Mouse (Mus musculus) liver, adult 2 months (tissue): ENCODE measurements at regions not wholly inside any gene's neighbourhood (a gene's known extent, or its start where the extent isn't known, plus 50 kb on each side); places are given as distances from the start of the nearest gene placed in this dataset.

Experiments used
- DNase-seq: peaks from one replicate; pipeline ENCODE4 v3.0.0-alpha.2; 2011; ENCODE audit warnings: low read depth, low spot score; ENCODE audit errors: extremely low read depth
- H3K27ac ChIP-seq: fragments of 200-500 bp; replicated peaks from 2 replicates; pipeline ENCODE4 v1.5.1; 2012; ENCODE audit warnings: low read depth, mild to moderate bottlenecking, control low read depth, inconsistent platforms, low read length; ENCODE audit not compliant: insufficient read depth
- H3K27me3 ChIP-seq: fragments of 200-500 bp; 2 replicates; pipeline ENCODE4 v1.6.1; 2012; ENCODE audit warnings: mild to moderate bottlenecking, moderate library complexity, low read length, inconsistent platforms; ENCODE audit not compliant: control insufficient read depth, insufficient read depth
- H3K36me3 ChIP-seq: fragments of 200-500 bp; 2 replicates; pipeline ENCODE4 v1.6.1; 2012; ENCODE audit warnings: low read length, inconsistent platforms; ENCODE audit not compliant: control insufficient read depth, insufficient read depth
- H3K4me1 ChIP-seq: fragments of 200-500 bp; 2 replicates; pipeline ENCODE4 v1.6.1; 2011; ENCODE audit warnings: low read length; ENCODE audit not compliant: control insufficient read depth, insufficient read depth
- H3K4me3 ChIP-seq: fragments of 200-500 bp; 2 replicates; pipeline ENCODE4 v1.5.1; 2011; ENCODE audit warnings: low read depth, mild to moderate bottlenecking, control low read depth, low read length, moderate library complexity; ENCODE audit not compliant: insufficient read depth
- H3K79me2 ChIP-seq: fragments of 200-500 bp; 2 replicates; pipeline ENCODE4 v1.6.1; 2012; ENCODE audit warnings: inconsistent platforms, mild to moderate bottlenecking, low read length, moderate library complexity; ENCODE audit not compliant: control insufficient read depth, insufficient read depth
- H3K9ac ChIP-seq: fragments of 200-500 bp; 2 replicates; pipeline ENCODE4 v1.6.1; 2012; ENCODE audit warnings: low read depth, mild to moderate bottlenecking, control low read depth, inconsistent platforms, low read length
- CTCF ChIP-seq: fragments of 200-500 bp; IDR thresholded peaks from 2 replicates; pipeline ENCODE4 v1.5.1; 2011; ENCODE audit warnings: low read depth, low read length, control low read depth
- POLR2A ChIP-seq: fragments of 200-500 bp; IDR thresholded peaks from 2 replicates; pipeline ENCODE4 v1.6.1; 2011; ENCODE audit warnings: low read length, control low read depth; ENCODE audit not compliant: insufficient read depth; ENCODE audit errors: extremely low read depth
- WGBS: fragments of 180-500 bp; shearing (Covaris S2); methylation state at CpG from one replicate; pipeline ENCODE4 v1.1.7; 2018; 5-methylcytosine and 5-hydroxymethylcytosine counted together

GRCm38 (mm10) chr6:99950811-99951210 lies 224.6 kb upstream of the Prok2 start:
- no peak for TF ChIP-seq CTCF
- no peak for TF ChIP-seq POLR2A
- Histone ChIP-seq H3K27ac (no peak overlapping the region), H3K4me3 (no peak overlapping the region), H3K9ac (no peak overlapping the region), H3K4me1 (no peaks in the 10 kb centered on the region), H3K27me3 (no peaks in the 10 kb centered on the region), H3K36me3 (no peaks in the 10 kb centered on the region), H3K79me2 (no peaks in the 10 kb centered on the region)
- no peak for DNase-seq
- 85% methylated on average over 8 of the region's 8 CpGs for WGBS

GRCm38 (mm10) chr6:99946917-99947316 lies 220.7 kb upstream of the Prok2 start:
- no peak for DNase-seq
- H3K9ac ChIP-seq: no peak overlapping the region
- no peaks in the 10 kb centered on the region for H3K4me1 ChIP-seq
- 79% methylated on average over 2 of the region's 2 CpGs for WGBS
- no peak overlapping the region for H3K4me3 ChIP-seq
- no peak overlapping the region for H3K27ac ChIP-seq
- TF ChIP-seq CTCF: no peak
- no peak for TF ChIP-seq POLR2A
- no peaks in the 10 kb centered on the region for H3K27me3 ChIP-seq
- no peaks in the 10 kb centered on the region for H3K36me3 ChIP-seq
- no peaks in the 10 kb centered on the region for H3K79me2 ChIP-seq

- Histone ChIP-seq H3K79me2 (no peaks in the 10 kb centered on the region), H3K9ac (no peak overlapping the region)
- TF ChIP-seq POLR2A (no peak), CTCF (no peak)
These were observed 220.3 kb upstream of the Prok2 start for GRCm38 (mm10) chr6:99946481-99946880.

DNA sequence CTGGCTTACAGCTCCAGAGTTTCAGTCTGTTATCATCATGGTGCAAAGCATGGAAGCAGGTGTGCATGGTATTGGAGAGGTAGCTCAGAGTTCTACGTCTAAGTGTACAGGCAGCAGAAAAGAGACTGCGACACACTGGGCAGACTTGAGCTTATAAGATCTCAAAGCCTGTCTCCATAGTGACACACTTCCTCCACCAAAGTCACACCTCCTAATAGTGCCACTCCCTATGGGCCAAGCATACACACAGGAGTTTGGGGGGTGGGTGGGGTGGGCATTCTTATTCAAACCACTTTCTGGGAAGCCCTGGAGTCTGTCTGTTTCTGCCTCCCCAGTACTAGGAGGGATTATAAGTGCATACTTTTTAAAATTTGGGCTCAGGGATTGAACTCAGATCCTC lies 219.5 kb upstream of the Prok2 start:
- Histone ChIP-seq H3K27me3 (no peaks in the 10 kb centered on the region), H3K79me2 (no peaks in the 10 kb centered on the region), H3K4me1 (no peaks in the 10 kb centered on the region), H3K27ac (no peak overlapping the region), H3K36me3 (no peaks in the 10 kb centered on the region), H3K9ac (no peak overlapping the region), H3K4me3 (no peak overlapping the region)
- DNase-seq: no peak
- TF ChIP-seq CTCF (no peak), POLR2A (no peak)
- 88% methylated on average over 2 of the region's 2 CpGs for WGBS

More at GRCm38 (mm10) chr6:99946481-99946880, 220.3 kb upstream of the Prok2 start:
- 89% methylated on average over 3 of the region's 3 CpGs for WGBS
- no peaks in the 10 kb centered on the region for H3K27me3 ChIP-seq
- H3K4me1 ChIP-seq: no peaks in the 10 kb centered on the region
- no peak for DNase-seq
- no peak overlapping the region for H3K4me3 ChIP-seq
- no peaks in the 10 kb centered on the region for H3K36me3 ChIP-seq
- no peak overlapping the region for H3K27ac ChIP-seq

DNA sequence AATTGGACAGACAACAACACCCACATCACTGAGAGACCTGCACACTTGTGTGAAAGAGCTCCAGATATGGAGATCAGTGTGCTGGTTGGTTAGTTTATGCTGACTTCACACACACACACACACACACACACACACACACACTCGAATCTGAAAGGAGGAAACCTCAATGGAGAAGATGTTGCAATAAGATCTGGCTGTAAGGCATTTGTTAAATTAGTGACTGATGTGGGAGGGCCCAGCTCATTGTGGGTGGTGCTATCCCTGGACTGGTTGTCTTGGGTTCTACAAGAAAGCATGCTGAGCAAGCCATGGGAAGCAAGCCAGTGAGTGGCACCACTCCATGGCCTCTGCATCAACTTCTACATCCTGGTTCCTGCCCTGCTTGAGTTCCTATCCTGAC lies 216.8 kb upstream of the Prok2 start:
- Histone ChIP-seq H3K4me3 (no peak overlapping the region), H3K79me2 (no peaks in the 10 kb centered on the region), H3K27me3 (0 out of 2 replicates have a peak, but pooled peaks cover 2% of the 10 kb centered on the region), H3K4me1 (no peaks in the 10 kb centered on the region), H3K9ac (no peak overlapping the region), H3K36me3 (no peaks in the 10 kb centered on the region), H3K27ac (no peak overlapping the region)
- DNase-seq: no peak
- TF ChIP-seq CTCF (no peak), POLR2A (no peak)
- 44% methylated on average over 1 of the region's 1 CpGs for WGBS

GRCm38 (mm10) chr6:99940118-99940517 lies 213.9 kb upstream of the Prok2 start:
- Histone ChIP-seq H3K4me1 (peaks cover 2% of the 10 kb centered on the region; the same call in 1 of the 2 replicates), H3K27me3 (0 out of 2 replicates have a peak, but pooled peaks cover 2% of the 10 kb centered on the region), H3K9ac (no peak overlapping the region), H3K4me3 (no peak overlapping the region), H3K27ac (no peak overlapping the region), H3K79me2 (no peaks in the 10 kb centered on the region), H3K36me3 (no peaks in the 10 kb centered on the region)
- 48% methylated on average over 5 of the region's 5 CpGs for WGBS
- no peak for DNase-seq
- TF ChIP-seq POLR2A (no peak), CTCF (no peak)
